Mouse (Mus musculus) Patski (cell line): ENCODE results near the gene Tmem120a. TPM values are rescaled to one million over a fixed set of nuclear protein-coding genes. Genes with fewer than 3 reads are reported as not detected.

Experiments
- ATAC-seq: fragments of 100-300 bp; one replicate; pipeline ENCODE4 v1.8.0; 2021
- CTCF ChIA-PET: fragments of 350-600 bp; sonication (Branson Sonifier 250); formaldehyde crosslinking; loops from one replicate; lab custom pipeline; 2022; ENCODE audit warnings: inconsistent platforms; lab: Charles Lee
- POLR2A ChIA-PET: fragments of 350-600 bp; sonication (Branson Sonifier 250); formaldehyde crosslinking; loops from one replicate; lab custom pipeline; 2022; ENCODE audit warnings: antibody characterized with exemption, inconsistent platforms; lab: Charles Lee
- DNase-seq: peaks from one replicate; pipeline ENCODE4 v3.0.0-alpha.2; 2011; ENCODE audit warnings: low read depth, low spot score
- H3K27me3 ChIP-seq: fragments of 371-371 bp; one replicate; pipeline ENCODE4 v1.5.1; 2021
- CTCF ChIP-seq: fragments of 100-300 bp; IDR thresholded peaks from one replicate; pipeline ENCODE4 v1.5.1; 2021
- in situ Hi-C: fragments of 300-500 bp; cut with MboI; formaldehyde crosslinking; loops from 3 replicates; pipeline ENCODE4 v1.11.1; 2018; ENCODE audit warnings: low pct_unique_long_range_greater_than_20kb, mixed read lengths
- polyA plus RNA-seq: library from polyadenylated mRNA; unstranded; gene quantifications from one replicate; pipeline ENCODE4 v1.2.3, GENCODE M21; 2021

Tmem120a gene
- polyA plus RNA-seq, 1 experiment from 2014 or later: 66.3 TPM

GRCm38 (mm10) chr5:135725391-135725841 lies 18.8 kb downstream of the Tmem120a start:
- DNase-seq (no peak), ATAC-seq (peak; percentile 6)
- no peaks in the 10 kb centered on the region for H3K27me3 ChIP-seq
- ChIA-PET POLR2A (interaction anchor here (1.4 to 2.4 kb wide), 3 partner anchors 8 to 22 kb away, joined by 3 to 9 read pairs (median 7); no protein-coding TSS in a partner anchor), CTCF (interaction anchor here (1.0 to 2.5 kb wide), 4 partner anchors 9 to 23 kb away, joined by 4 to 12 read pairs (median 6); partner anchors contain the start of gene Tmem120a)
- in situ Hi-C loops: no loop called here
- TF ChIP-seq CTCF: no peak

GRCm38 (mm10) chr5:135724536-135725322 lies 19.5 kb downstream of the Tmem120a start:
- in situ Hi-C loops: loop anchor here (25.0 kb wide), 1 partner anchor 1363 kb away; no protein-coding TSS in a partner anchor
- CTCF ChIA-PET: interaction anchor here (1.0 to 1.6 kb wide), 2 partner anchors 10 to 22 kb away, joined by 4 to 6 read pairs; no protein-coding TSS in a partner anchor
- ATAC-seq: no peak
- H3K27me3 ChIP-seq: no peaks in the 10 kb centered on the region
- POLR2A ChIA-PET: interaction anchor here (1.4 to 2.4 kb wide), 3 partner anchors 9 to 21 kb away, joined by 3 to 9 read pairs (median 7); no protein-coding TSS in a partner anchor
- TF ChIP-seq CTCF: no peak
- no peak for DNase-seq

GRCm38 (mm10) chr5:135723165-135723751 lies 21.0 kb downstream of the Tmem120a start:
- POLR2A ChIA-PET: interaction anchor here (0.6 to 2.1 kb wide), 3 partner anchors 9 to 714 kb away, joined by 5 to 7 read pairs (median 6); partner anchors contain the start of gene Abhd11
- in situ Hi-C loops: loop anchor here (25.0 kb wide), 1 partner anchor 1364 kb away; no protein-coding TSS in a partner anchor
- CTCF ChIA-PET: interaction anchor here (1.3 to 1.5 kb wide), 2 partner anchors 33 to 93 kb away, joined by 4 to 6 read pairs; no protein-coding TSS in a partner anchor
- ATAC-seq (no peak), DNase-seq (no peak)
- TF ChIP-seq CTCF: no peak
- H3K27me3 ChIP-seq: no peaks in the 10 kb centered on the region

- in situ Hi-C loops: loop anchor here (25.0 kb wide), 1 partner anchor 1365 kb away; no protein-coding TSS in a partner anchor
- no peak for TF ChIP-seq CTCF
- ChIA-PET POLR2A (no interaction called here), CTCF (no interaction called here)
- no peaks in the 10 kb centered on the region for H3K27me3 ChIP-seq
- peak; percentile 66 for DNase-seq
- no peak for ATAC-seq
Observed at GRCm38 (mm10) chr5:135722121-135722520, 22.1 kb downstream of the Tmem120a start.

- no peak for TF ChIP-seq CTCF
- no peak for DNase-seq
- no peaks in the 10 kb centered on the region for H3K27me3 ChIP-seq
- ATAC-seq: no peak
- ChIA-PET POLR2A (no interaction called here), CTCF (interaction anchor here (1.0 kb wide), 1 partner anchor 91 kb away, joined by 3 read pairs; no protein-coding TSS in a partner anchor)
- in situ Hi-C loops: loop anchor here (25.0 kb wide), 1 partner anchor 1366 kb away; no protein-coding TSS in a partner anchor
Observed at GRCm38 (mm10) chr5:135721076-135721475, 23.2 kb downstream of the Tmem120a start.

GRCm38 (mm10) chr5:135720121-135720520 lies 24.1 kb downstream of the Tmem120a start:
- no peak for ATAC-seq
- in situ Hi-C loops: loop anchor here (25.0 kb wide), 1 partner anchor 1367 kb away; no protein-coding TSS in a partner anchor
- TF ChIP-seq CTCF: no peak
- DNase-seq: no peak
- H3K27me3 ChIP-seq: no peaks in the 10 kb centered on the region
- ChIA-PET CTCF (interaction anchor here (1.0 kb wide), 1 partner anchor 90 kb away, joined by 3 read pairs; no protein-coding TSS in a partner anchor), POLR2A (no interaction called here)

GRCm38 (mm10) chr5:135719586-135720120 lies 24.6 kb downstream of the Tmem120a start:
- CTCF ChIA-PET: no interaction called here
- no peak for DNase-seq
- in situ Hi-C loops: loop anchor here (25.0 kb wide), 1 partner anchor 1368 kb away; no protein-coding TSS in a partner anchor
- ATAC-seq: no peak
- POLR2A ChIA-PET: no interaction called here
- H3K27me3 ChIP-seq: no peaks in the 10 kb centered on the region
- no peak for TF ChIP-seq CTCF

- no peak for TF ChIP-seq CTCF
- in situ Hi-C loops: loop anchor here (25.0 kb wide), 1 partner anchor 1372 kb away; no protein-coding TSS in a partner anchor
- ATAC-seq: no peak
- POLR2A ChIA-PET: no interaction called here
- no peaks in the 10 kb centered on the region for H3K27me3 ChIP-seq
- DNase-seq: no peak
- CTCF ChIA-PET: interaction anchor here (0.6 to 2.3 kb wide), 2 partner anchors 13 to 85 kb away, joined by 3 to 8 read pairs; no protein-coding TSS in a partner anchor
Observed at GRCm38 (mm10) chr5:135715624-135716023, 28.6 kb downstream of the Tmem120a start.

- no peaks in the 10 kb centered on the region for H3K27me3 ChIP-seq
- in situ Hi-C loops: loop anchor here (25.0 kb wide), 1 partner anchor 1374 kb away; no protein-coding TSS in a partner anchor
- POLR2A ChIA-PET: interaction anchor here (0.9 to 2.4 kb wide), 5 partner anchors 10 to 25 kb away, joined by 4 to 9 read pairs (median 6); no protein-coding TSS in a partner anchor
- CTCF ChIA-PET: interaction anchor here (0.8 to 2.3 kb wide), 4 partner anchors 13 to 83 kb away, joined by 3 to 8 read pairs (median 4); no protein-coding TSS in a partner anchor
- DNase-seq: peak; percentile 86
- TF ChIP-seq CTCF: no peak
- ATAC-seq: peak; percentile 63
Observed at GRCm38 (mm10) chr5:135713441-135714218, 30.6 kb downstream of the Tmem120a start.
